Mouse (Mus musculus) B cell, adult 67 days (primary cell): ENCODE data around the gene 6030452D12Rik. TPM values are rescaled to one million over a fixed set of nuclear protein-coding genes. Genes with fewer than 3 reads are reported as not detected.

Experiments
- total RNA-seq, 2 experiments: library from RNA; stranded (reverse); gene quantifications; 4 replicates each; pipeline ENCODE4 v1.2.4; 2023

Gene 6030452D12Rik
- not detected for total RNA-seq

DNA sequence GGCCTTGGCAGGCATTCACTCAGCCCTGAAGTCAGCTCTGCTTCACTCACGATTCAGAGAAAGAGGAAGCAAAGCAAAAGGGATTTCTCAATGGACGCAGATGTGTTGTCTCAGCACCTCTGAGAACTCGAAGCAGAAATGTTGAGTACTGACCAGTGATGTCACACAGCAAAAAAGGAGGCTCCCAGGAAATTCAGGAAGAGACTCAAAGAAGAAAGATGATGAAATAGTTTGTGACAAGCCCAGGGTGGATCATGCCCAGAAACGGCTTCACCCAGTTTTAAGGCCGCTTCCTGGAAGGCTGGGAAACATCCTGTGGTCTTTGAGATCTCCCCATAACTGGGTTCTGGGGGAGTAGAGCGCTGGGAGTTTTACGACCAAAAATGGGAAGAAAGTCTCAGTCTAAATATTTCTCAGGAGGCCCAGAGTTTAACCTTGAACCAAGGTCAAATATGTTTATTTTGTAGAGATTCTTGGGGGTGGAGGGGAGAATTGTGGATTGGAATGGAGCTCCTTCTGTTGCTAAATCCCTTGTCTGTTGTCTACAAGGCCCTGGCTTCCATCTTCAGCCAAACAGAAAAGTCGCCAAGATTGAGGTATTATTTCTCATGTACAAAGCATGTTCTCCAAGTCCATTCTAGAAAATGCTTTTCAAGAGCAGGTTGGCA lies at the start of gene 6030452D12Rik:
Gene 6030452D12Rik (plus strand): TSS at position 505 of the 668 bp plus-strand sequence.

DNA sequence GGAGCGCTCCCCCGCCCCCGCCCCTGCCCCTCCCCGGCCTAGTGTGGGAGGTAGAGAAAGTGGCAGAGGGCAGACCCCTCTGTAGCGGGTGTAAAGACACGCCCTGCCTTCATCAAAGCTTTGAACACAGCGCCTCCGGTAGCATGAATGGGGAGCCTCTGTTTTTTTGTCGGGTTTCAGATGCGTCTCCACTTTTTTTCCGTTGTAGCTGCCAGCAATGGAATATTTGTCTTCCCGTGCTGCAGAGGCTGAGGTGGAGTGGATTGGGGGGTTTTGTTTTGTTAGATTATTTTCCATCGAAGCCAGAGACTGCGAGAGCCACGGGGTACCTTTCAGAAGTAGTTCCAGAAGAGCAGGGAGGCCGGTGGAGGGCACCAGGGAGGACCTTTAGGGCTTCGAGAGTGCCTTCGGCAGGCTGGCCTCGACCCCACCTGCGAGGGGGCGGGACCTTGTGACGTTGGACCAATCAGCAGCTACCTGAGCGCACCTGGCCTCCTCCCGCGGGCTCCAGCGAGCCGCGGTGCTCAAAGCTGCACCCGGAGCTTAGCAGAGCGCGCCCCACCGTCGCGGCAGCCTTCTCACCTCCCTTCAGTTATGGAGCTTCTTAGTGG lies 10.1 kb downstream of the 6030452D12Rik start, which contains the start of gene Cdh3:
Gene Cdh3 (plus strand): TSS at position 527 of the 611 bp plus-strand sequence.

Other genes starting within 250 kb of the 6030452D12Rik start
- gene Smpd3, start 162.5 kb upstream of the 6030452D12Rik start, total RNA-seq: 1 to 10 TPM; 5.4 to 7.8 TPM
- gene Zfp90, start 85.2 kb upstream of the 6030452D12Rik start, total RNA-seq: 10 to 100 TPM; 11.8 to 16.1 TPM
- not detected for gene Cdh3, start 10.4 kb downstream of the 6030452D12Rik start, total RNA-seq
- gene Gm10073, start 72.9 kb downstream of the 6030452D12Rik start, total RNA-seq: 100 to 1,000 TPM; 326 TPM
- gene Cdh1, start 102.8 kb downstream of the 6030452D12Rik start, total RNA-seq: under 1 TPM in 1 of 2 experiments, not detected in 1; 0.17 TPM
- gene Tango6, start 182.5 kb downstream of the 6030452D12Rik start, total RNA-seq: 10 to 100 TPM; 17.0 to 18.9 TPM